Mouse (Mus musculus) spleen, postnatal 14 days (tissue): ENCODE data around the gene Psmd13.

Source experiments
- DNase-seq, 2 experiments: peaks; one replicate each; pipeline ENCODE4 v3.0.0; 2021 to 2022; ENCODE audit warnings: low spot score in 2 of 2

Gene Psmd13

GRCm38 (mm10) chr7:140944236-140944635 is 62.5 kb downstream of the Psmd13 start:
- no peak for DNase-seq

DNA sequence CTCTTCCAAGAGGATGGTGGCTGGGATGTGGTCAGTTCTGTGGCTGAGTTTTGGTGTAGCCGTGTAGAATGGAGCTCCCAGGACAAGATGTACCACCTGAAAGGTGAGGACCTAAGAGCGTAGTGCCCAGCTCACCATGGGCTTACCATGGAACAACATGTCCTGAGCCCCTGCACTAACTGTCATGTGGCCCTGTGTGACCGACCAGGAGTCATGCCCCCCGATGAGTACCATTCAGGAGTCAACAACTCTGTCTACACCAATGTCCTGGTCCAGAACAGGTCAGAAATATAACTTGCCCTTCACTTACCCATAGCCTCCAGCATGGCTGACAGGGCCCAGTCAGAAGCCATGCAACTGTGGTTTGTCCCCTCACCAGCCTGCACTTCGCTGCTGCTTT is 63.5 kb downstream of the Psmd13 start:
- no peak for DNase-seq

- no peak for DNase-seq
Observed at GRCm38 (mm10) chr7:140946311-140946710, 64.5 kb downstream of the Psmd13 start.

GRCm38 (mm10) chr7:140946980-140947379 is 65.2 kb downstream of the Psmd13 start:
- DNase-seq, result no peak

DNA sequence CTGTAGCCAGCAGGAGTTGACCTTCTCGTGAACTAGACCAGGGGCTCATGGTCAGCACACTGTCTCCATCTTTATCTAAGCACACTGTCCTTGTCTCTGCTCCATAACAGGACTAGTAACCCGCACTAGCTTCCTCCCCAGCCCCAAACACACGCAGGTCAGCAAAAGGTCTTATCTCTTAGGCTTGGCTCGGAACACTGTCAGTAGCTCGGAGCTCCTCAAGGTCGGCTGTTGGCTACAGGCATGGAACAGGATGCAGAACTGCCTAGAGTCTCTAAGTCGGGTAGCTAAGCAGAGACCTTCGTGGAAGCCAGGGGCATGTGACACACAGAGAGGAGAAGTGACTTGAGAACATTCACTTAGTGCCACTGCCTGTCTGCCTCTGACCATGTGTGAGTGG is 66.4 kb downstream of the Psmd13 start:
- no peak for DNase-seq
